Mouse (Mus musculus): ENCODE results near the gene Zfy2.

Gene Zfy2

DNA sequence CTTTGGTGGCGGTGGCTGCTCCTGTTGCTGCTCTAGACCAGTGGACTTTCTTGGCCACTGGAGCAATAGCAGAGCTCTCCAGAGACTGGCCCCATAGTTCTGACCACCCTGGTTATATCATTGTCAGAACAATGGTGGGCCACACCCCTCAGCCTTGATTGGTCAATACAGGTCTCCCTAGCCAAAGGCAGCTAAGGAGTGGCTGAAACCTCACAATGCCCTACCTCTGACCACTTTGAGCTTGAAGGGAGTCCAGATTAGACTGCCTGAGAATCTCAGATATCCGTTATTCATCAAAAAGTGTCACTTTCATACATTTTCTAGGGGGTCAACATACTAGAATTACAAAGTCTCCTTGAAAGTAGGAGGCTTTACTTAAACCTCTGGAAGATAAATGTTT is at the start of gene Zfy2:
TSS of gene Zfy2 (minus strand) at position 101 of the 400 bp plus-strand sequence.
- no peak for DNase-seq (ENCODE audit: low spot score in 2 of 2)

Data from frontal cortex, postnatal 14 days (tissue).